Mouse (Mus musculus) myocyte (in vitro differentiated cells): ENCODE results near the gene Nlrp3.

Experiments
- CEBPB ChIP-seq: IDR thresholded peaks from 2 replicates; pipeline ENCODE4 v1.6.1; 2011; ENCODE audit warnings: mild to moderate bottlenecking, moderate library complexity; ENCODE audit not compliant: poor library complexity, insufficient read depth, severe bottlenecking
- MAX ChIP-seq: IDR thresholded peaks from one replicate; pipeline ENCODE4 v1.6.1; 2011; ENCODE audit warnings: low read depth, mild to moderate bottlenecking, control low read depth
- MYOD1 ChIP-seq, 3 experiments: IDR thresholded peaks; one replicate each; pipeline ENCODE4 v1.6.1; 2011; ENCODE audit warnings: control low read depth in 2 of 3, low read depth in 2 of 3, mild to moderate bottlenecking in 2 of 3, moderate library complexity in 1 of 3; ENCODE audit not compliant: insufficient read length in 2 of 3, control insufficient read depth in 1 of 3
- MYOG ChIP-seq, 3 experiments: IDR thresholded peaks; one replicate each; pipeline ENCODE4 v1.6.1; 2011; ENCODE audit warnings: control low read depth in 2 of 3, low read depth in 2 of 3, mild to moderate bottlenecking in 2 of 3; ENCODE audit not compliant: insufficient read length in 2 of 3, control insufficient read depth in 1 of 3, insufficient read depth in 1 of 3
- POLR2A ChIP-seq: IDR thresholded peaks from one replicate; pipeline ENCODE4 v1.6.1; 2011; ENCODE audit warnings: low read depth, mild to moderate bottlenecking, control low read depth, moderate library complexity; ENCODE audit not compliant: insufficient read length
- POLR2AphosphoS2 ChIP-seq: IDR thresholded peaks from one replicate; pipeline ENCODE4 v1.6.1; 2011; ENCODE audit warnings: low read depth, control low read depth; ENCODE audit not compliant: insufficient read length
- REST ChIP-seq: IDR thresholded peaks from one replicate; pipeline ENCODE4 v1.6.1; 2011; ENCODE audit warnings: mild to moderate bottlenecking, control low read depth, moderate library complexity; ENCODE audit not compliant: insufficient read depth, insufficient read length
- SRF ChIP-seq: IDR thresholded peaks from one replicate; pipeline ENCODE4 v1.6.1; 2011; ENCODE audit warnings: low read depth; ENCODE audit not compliant: control insufficient read depth, insufficient read length
- USF1 ChIP-seq: IDR thresholded peaks from one replicate; pipeline ENCODE4 v1.6.1; 2011; ENCODE audit warnings: low read depth, mild to moderate bottlenecking, control low read depth, moderate library complexity

DNA sequence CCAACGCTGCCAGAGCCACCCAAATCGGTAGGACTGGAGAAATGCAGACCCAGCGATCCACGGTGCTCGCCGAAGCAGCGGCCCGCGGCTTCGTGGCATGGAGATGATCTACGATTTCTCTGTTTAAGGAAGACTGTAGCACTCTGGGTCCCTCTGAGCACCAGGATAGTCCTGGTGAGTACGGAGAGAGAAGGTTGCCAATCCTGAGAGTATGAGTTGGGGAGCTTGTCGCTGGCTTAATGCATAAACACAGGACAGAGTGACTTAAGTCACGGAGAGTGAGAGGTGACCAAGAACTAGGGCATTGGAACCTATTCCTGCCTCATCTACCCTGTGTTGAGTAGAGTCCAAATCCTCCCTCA, 34.7 kb upstream of the Nlrp3 start:
- TF ChIP-seq USF1 (no peak), POLR2A (no peak), SRF (no peak), MAX (no peak), CEBPB (no peak), MYOG (IDR thresholded peaks at IDR 0.05; ENCODE audit: control insufficient read depth in 1 of 3, insufficient read depth in 1 of 3, insufficient read length in 2 of 3, low read depth in 2 of 3) (no peak), MYOD1 (IDR thresholded peaks at IDR 0.05; ENCODE audit: control insufficient read depth in 1 of 3, insufficient read length in 2 of 3, low read depth in 2 of 3) (no peak), POLR2AphosphoS2 (no peak), REST (no peak)
